Mouse (Mus musculus) midbrain, embryonic 14.5 days (tissue): ENCODE measurements at regions not wholly inside any gene's neighbourhood (a gene's known extent, or its start where the extent isn't known, plus 50 kb on each side); places are given as distances from the start of the nearest gene placed in this dataset. TPM values are rescaled to one million over a fixed set of nuclear protein-coding genes. Genes with fewer than 3 reads are reported as not detected.
A peak's percentile ranks its signal among the peaks of the same experiment; 100 is the strongest.

Experiments
- ATAC-seq: fragments of 200-750 bp; cut with Nextera tagmentation; 2 replicates; pipeline ENCODE4 v1.8.0; 2017; ENCODE audit warnings: moderate number of reproducible peaks, moderate library complexity; ENCODE audit not compliant: low FRiP score, low TSS enrichment
- DNase-seq: peaks from one replicate; pipeline ENCODE4 v3.0.0-alpha.2; 2015
- H3K27ac ChIP-seq: fragments of 300-500 bp; sonication (generic); replicated peaks from 2 replicates; pipeline ENCODE4 v1.5.1; 2014; ENCODE audit warnings: mild to moderate bottlenecking, low read depth, low read length, moderate library complexity
- H3K27me3 ChIP-seq: fragments of 300-500 bp; sonication (generic); 2 replicates; pipeline ENCODE4 v1.6.1; 2014; ENCODE audit warnings: low read length, control low read depth, mixed read lengths; ENCODE audit not compliant: control insufficient read depth, insufficient read depth
- H3K36me3 ChIP-seq: fragments of 300-500 bp; sonication (generic); 2 replicates; pipeline ENCODE4 v1.6.1; 2014; ENCODE audit warnings: low read length, control low read depth; ENCODE audit not compliant: control insufficient read depth, insufficient read depth
- H3K4me1 ChIP-seq: fragments of 300-500 bp; sonication (generic); 2 replicates; pipeline ENCODE4 v1.6.1; 2014; ENCODE audit warnings: mild to moderate bottlenecking, antibody characterized with exemption, low read length, control low read depth; ENCODE audit not compliant: control insufficient read depth, insufficient read depth
- H3K4me2 ChIP-seq: fragments of 300-500 bp; sonication (generic); 2 replicates; pipeline ENCODE4 v1.6.1; 2014; ENCODE audit warnings: mild to moderate bottlenecking, low read length, moderate library complexity
- H3K4me3 ChIP-seq: fragments of 300-500 bp; sonication (generic); replicated peaks from 2 replicates; pipeline ENCODE4 v1.5.1; 2014; ENCODE audit warnings: low read depth, low read length
- H3K9ac ChIP-seq: fragments of 300-500 bp; sonication (generic); replicated peaks from 2 replicates; pipeline ENCODE4 v1.6.1; 2014; ENCODE audit warnings: mild to moderate bottlenecking, low read length, moderate library complexity
- H3K9me3 ChIP-seq: fragments of 300-500 bp; sonication (generic); 2 replicates; pipeline ENCODE4 v1.6.1; 2016; ENCODE audit warnings: low read length, control low read depth, mixed read lengths; ENCODE audit not compliant: control insufficient read depth
- WGBS: fragments of 180-500 bp; shearing (Covaris S2); extraction: QIAGEN DNeasy Blood & Tissue Kit; methylation state at CpG from one replicate; pipeline ENCODE4 v1.1.7; 2014; 5-methylcytosine and 5-hydroxymethylcytosine counted together
- microRNA counts: library from miRNA; unstranded; fragments of <30 nt; microRNA quantifications from one replicate; lab custom pipeline; 2016
- microRNA-seq: library from miRNA; unstranded; fragments of <30 nt; microRNA quantifications from one replicate; pipeline ENCODE4, GENCODE M21; 2016

GRCm38 (mm10) chr8:64307995-64308394 lies 101.9 kb upstream of the Tll1 start:
- Histone ChIP-seq H3K36me3 (no peaks in the 10 kb centered on the region), H3K4me1 (no peaks in the 10 kb centered on the region), H3K9ac (no peak overlapping the region), H3K9me3 (no peaks in the 10 kb centered on the region), H3K27ac (no peak overlapping the region), H3K4me2 (no peak overlapping the region), H3K4me3 (no peak overlapping the region), H3K27me3 (no peaks in the 10 kb centered on the region)
- DNase-seq: no peak
- WGBS: 96% methylated on average over 1 of the region's 1 CpGs
- no peak for ATAC-seq

GRCm38 (mm10) chr8:64282806-64283205 lies 76.7 kb upstream of the Tll1 start:
- Histone ChIP-seq H3K9me3 (no peaks in the 10 kb centered on the region), H3K36me3 (no peaks in the 10 kb centered on the region), H3K4me1 (no peaks in the 10 kb centered on the region), H3K4me3 (no peak overlapping the region), H3K4me2 (no peak overlapping the region), H3K9ac (no peak overlapping the region), H3K27ac (no peak overlapping the region), H3K27me3 (no peaks in the 10 kb centered on the region)
- ATAC-seq (no peak), DNase-seq (no peak)
- WGBS: 89% methylated on average over 6 of the region's 6 CpGs

- H3K9ac ChIP-seq: no peak overlapping the region
- no peaks in the 10 kb centered on the region for H3K27me3 ChIP-seq
- no peaks in the 10 kb centered on the region for H3K9me3 ChIP-seq
- H3K27ac ChIP-seq: no peak overlapping the region
- 64% methylated on average over 3 of the region's 3 CpGs for WGBS
- H3K4me2 ChIP-seq: no peak overlapping the region
- H3K4me3 ChIP-seq: no peak overlapping the region
- no peaks in the 10 kb centered on the region for H3K4me1 ChIP-seq
- ATAC-seq (no peak), DNase-seq (peak; percentile 2)
- no peaks in the 10 kb centered on the region for H3K36me3 ChIP-seq
Measured at GRCm38 (mm10) chr8:64281598-64281997, 75.5 kb upstream of the Tll1 start.

- no peak for ATAC-seq
- Histone ChIP-seq H3K27me3 (no peaks in the 10 kb centered on the region), H3K4me2 (no peak overlapping the region)
Measured at GRCm38 (mm10) chr8:64280391-64280790, 74.3 kb upstream of the Tll1 start.

GRCm38 (mm10) chr8:64276058-64276457 lies 70.0 kb upstream of the Tll1 start:
- Histone ChIP-seq H3K4me2 (no peak overlapping the region), H3K27me3 (no peaks in the 10 kb centered on the region), H3K4me3 (no peak overlapping the region), H3K36me3 (no peaks in the 10 kb centered on the region), H3K4me1 (no peaks in the 10 kb centered on the region), H3K27ac (no peak overlapping the region), H3K9ac (no peak overlapping the region), H3K9me3 (no peaks in the 10 kb centered on the region)
- no peak for DNase-seq
- 83% methylated on average over 6 of the region's 6 CpGs for WGBS
- no peak for ATAC-seq

More at GRCm38 (mm10) chr8:64280391-64280790, 74.3 kb upstream of the Tll1 start:
- Histone ChIP-seq H3K27ac (no peak overlapping the region), H3K4me3 (no peak overlapping the region), H3K4me1 (no peaks in the 10 kb centered on the region), H3K9me3 (no peaks in the 10 kb centered on the region), H3K9ac (no peak overlapping the region), H3K36me3 (no peaks in the 10 kb centered on the region)
- no peak for DNase-seq

- Histone ChIP-seq H3K36me3 (no peaks in the 10 kb centered on the region), H3K4me2 (no peak overlapping the region), H3K27me3 (no peaks in the 10 kb centered on the region), H3K9ac (no peak overlapping the region), H3K4me1 (no peaks in the 10 kb centered on the region), H3K4me3 (no peak overlapping the region), H3K27ac (no peak overlapping the region), H3K9me3 (no peaks in the 10 kb centered on the region)
- 93% methylated on average over 6 of the region's 6 CpGs for WGBS
- ATAC-seq (no peak), DNase-seq (no peak)
Measured at GRCm38 (mm10) chr8:64265304-64265945, 59.4 kb upstream of the Tll1 start.

MicroRNA genes in the stretch of these regions (microRNA counts, 519-probe panel; counts per million panel counts)
- not detected for microRNA mmu-miR-710 (lab: Ali Mortazavi, UCI)

Small RNA genes in the stretch of these regions (microRNA-seq; reads per million reads assigned to microRNA genes)
- not detected for gene Mir710
